25 mouse cellular contexts compared by ENCODE assay signal in genomic region chr6:131712803-131713202, GRCm38 (mm10). TPM values are rescaled to one million over a fixed set of nuclear protein-coding genes. Genes with fewer than 3 reads are reported as not detected.
DNase-seq lines count a peak whose midpoint lies in the region; ATAC-seq and TF ChIP-seq lines count a peak whose summit lies in the region.
"Had no signal": no experiment of that assay in that cellular context is flagged by ENCODE, and none has a peak within 500 bp of the region (broad histone marks: within the 10 kb centered on the region; RNA-seq: fewer than 3 reads in every experiment).

No protein-coding gene starts in this region.

- no peaks in the 10 kb centered on the region for H3K9me3 ChIP-seq in kidney, postnatal 0 days (replicated peaks; ENCODE audit: low read length)

- peak; percentile 36; the same call in 1 of the 2 replicates for TF ChIP-seq CTCF in kidney, postnatal 0 days (IDR thresholded peaks at IDR 0.05; ENCODE audit: low read depth)

- no peak for DNase-seq in kidney, postnatal 0 days (ENCODE audit: low spot score)
- DNase-seq in kidney, adult 18-20 months: no peak
- DNase-seq in ES-CJ7 (ENCODE audit: low read depth, low spot score) (peak; percentile 59), NIH3T3 (ENCODE audit: low read depth) (peak; percentile 63)
- peak; percentile 0 for DNase-seq in large intestine, adult 2 months (ENCODE audit: low read depth, low spot score)
- DNase-seq in cerebellum, postnatal 36 days: no peak
- no peak for DNase-seq in gastrocnemius, postnatal 25 days
- DNase-seq: cerebellum, postnatal 10 days; gastrocnemius, postnatal 10 days; layer of hippocampus, adult 9-11 months; lung, postnatal 10 days; right cerebral cortex, adult 18-20 months; spleen, adult 18-20 months had no signal

- H3K27me3 ChIP-seq in kidney, postnatal 0 days (ENCODE audit: insufficient read depth, low read length): no peaks in the 10 kb centered on the region
- H3K27me3 ChIP-seq: heart, embryonic 13.5 days; liver, embryonic 12.5 days; midbrain, embryonic 15.5 days; neural tube, embryonic 12.5 days had no signal

- 48% methylated on average over 7 of the region's 7 CpGs for WGBS in kidney, postnatal 0 days
- 38% methylated on average over 7 of the region's 7 CpGs for WGBS in large intestine, adult 2 months

- no peak overlapping the region for H3K9ac ChIP-seq in kidney, postnatal 0 days (ENCODE audit: low read depth, low read length)
- H3K9ac ChIP-seq: heart, embryonic 13.5 days; liver, embryonic 12.5 days; midbrain, embryonic 15.5 days; neural tube, embryonic 12.5 days had no signal

- ATAC-seq in kidney, postnatal 0 days (replicated peaks; ENCODE audit: low FRiP score, low read depth): no peak
- no peak for ATAC-seq in cerebellum, adult (ENCODE audit: insufficient number of reproducible peaks, low FRiP score, low TSS enrichment)
- ATAC-seq: forebrain, embryonic 16.5 days; liver, embryonic 12.5 days; midbrain, embryonic 15.5 days had no signal

- H3K4me2 ChIP-seq in kidney, postnatal 0 days (ENCODE audit: low read length): no peak overlapping the region
- H3K4me2 ChIP-seq: heart, embryonic 13.5 days; liver, embryonic 12.5 days; midbrain, embryonic 15.5 days; neural tube, embryonic 12.5 days had no signal

- no peaks in the 10 kb centered on the region for H3K4me1 ChIP-seq in kidney, postnatal 0 days (replicated peaks; ENCODE audit: insufficient read depth, low read length)
- H3K4me1 ChIP-seq: heart, embryonic 13.5 days; liver, embryonic 12.5 days; midbrain, embryonic 15.5 days; neural tube, embryonic 12.5 days had no signal

- no peak overlapping the region for H3K27ac ChIP-seq in kidney, postnatal 0 days
- H3K27ac ChIP-seq: heart, embryonic 13.5 days; liver, embryonic 12.5 days; midbrain, embryonic 15.5 days; neural tube, embryonic 12.5 days had no signal

- H3K36me3 ChIP-seq in kidney, postnatal 0 days (ENCODE audit: insufficient read depth, low read length): no peaks in the 10 kb centered on the region
- H3K36me3 ChIP-seq: heart, embryonic 13.5 days; liver, embryonic 12.5 days; midbrain, embryonic 15.5 days; neural tube, embryonic 12.5 days had no signal

- H3K4me3 ChIP-seq in kidney, postnatal 0 days (replicated peaks; ENCODE audit: low read depth, low read length): no peak overlapping the region
- H3K4me3 ChIP-seq: heart, embryonic 13.5 days; liver, embryonic 12.5 days; midbrain, embryonic 15.5 days; neural tube, embryonic 12.5 days had no signal

RNA-seq across cellular contexts. Expression of gene Tas2r114, which starts 22.9 kb away (rescaled TPM):
- polyA plus RNA-seq in kidney, postnatal 0 days (2015; fragmentation: Nextera tagmentation; extraction: Ambion mirVana): not detected in 2 replicates
- not detected in 2 replicates for polyA plus RNA-seq in large intestine, adult 2 months (2012; rRNA removed)
- total RNA-seq in gastrocnemius, postnatal 25 days (2021): not detected
- total RNA-seq: adrenal gland, adult 18-20 months; gastrocnemius, postnatal 10 days; hematopoietic stem cell, adult 5-6 weeks; left cerebral cortex, postnatal 25 days had no signal
- polyA plus RNA-seq: forebrain, embryonic 16.5 days; heart, embryonic 13.5 days; kidney, embryonic 14.5 days; liver, embryonic 12.5 days; midbrain, embryonic 15.5 days; neural tube, embryonic 12.5 days; stomach, embryonic 16.5 days; urinary bladder, adult 2 months had no signal

RNA-seq across cellular contexts. Expression of gene Tas2r105, which starts 25.5 kb away (rescaled TPM):
- polyA plus RNA-seq in kidney, postnatal 0 days (2015; fragmentation: Nextera tagmentation; extraction: Ambion mirVana): not detected in 2 replicates
- not detected in 2 replicates for polyA plus RNA-seq in large intestine, adult 2 months (2012; rRNA removed)
- total RNA-seq in gastrocnemius, postnatal 25 days (2021): not detected
- total RNA-seq: adrenal gland, adult 18-20 months; gastrocnemius, postnatal 10 days; hematopoietic stem cell, adult 5-6 weeks; left cerebral cortex, postnatal 25 days had no signal
- polyA plus RNA-seq: forebrain, embryonic 16.5 days; heart, embryonic 13.5 days; kidney, embryonic 14.5 days; liver, embryonic 12.5 days; midbrain, embryonic 15.5 days; neural tube, embryonic 12.5 days; stomach, embryonic 16.5 days; urinary bladder, adult 2 months had no signal

RNA-seq across cellular contexts. Expression of gene Tas2r104, which starts 27.3 kb away (rescaled TPM):
- polyA plus RNA-seq in kidney, postnatal 0 days (2015; fragmentation: Nextera tagmentation; extraction: Ambion mirVana): not detected in 2 replicates
- polyA plus RNA-seq in large intestine, adult 2 months (2012; rRNA removed): not detected in 2 replicates
- not detected for total RNA-seq in gastrocnemius, postnatal 25 days (2021)
- total RNA-seq: adrenal gland, adult 18-20 months; gastrocnemius, postnatal 10 days; hematopoietic stem cell, adult 5-6 weeks; left cerebral cortex, postnatal 25 days had no signal
- polyA plus RNA-seq: forebrain, embryonic 16.5 days; heart, embryonic 13.5 days; kidney, embryonic 14.5 days; liver, embryonic 12.5 days; midbrain, embryonic 15.5 days; neural tube, embryonic 12.5 days; stomach, embryonic 16.5 days; urinary bladder, adult 2 months had no signal

RNA-seq across cellular contexts. Expression of gene Tas2r106, which starts 34.1 kb away (rescaled TPM):
- not detected in 2 replicates for polyA plus RNA-seq in kidney, postnatal 0 days (2015; fragmentation: Nextera tagmentation; extraction: Ambion mirVana)
- polyA plus RNA-seq in large intestine, adult 2 months (2012; rRNA removed): not detected in 2 replicates
- not detected for total RNA-seq in gastrocnemius, postnatal 25 days (2021)
- total RNA-seq: adrenal gland, adult 18-20 months; gastrocnemius, postnatal 10 days; hematopoietic stem cell, adult 5-6 weeks; left cerebral cortex, postnatal 25 days had no signal
- polyA plus RNA-seq: forebrain, embryonic 16.5 days; heart, embryonic 13.5 days; kidney, embryonic 14.5 days; liver, embryonic 12.5 days; midbrain, embryonic 15.5 days; neural tube, embryonic 12.5 days; stomach, embryonic 16.5 days; urinary bladder, adult 2 months had no signal

RNA-seq across cellular contexts. Expression of gene Tas2r107, which starts 52.9 kb away (rescaled TPM):
- polyA plus RNA-seq in kidney, postnatal 0 days (2015; fragmentation: Nextera tagmentation; extraction: Ambion mirVana): not detected in 2 replicates
- polyA plus RNA-seq in large intestine, adult 2 months (2012; rRNA removed): not detected in 2 replicates
- not detected for total RNA-seq in gastrocnemius, postnatal 25 days (2021)
- total RNA-seq: adrenal gland, adult 18-20 months; gastrocnemius, postnatal 10 days; hematopoietic stem cell, adult 5-6 weeks; left cerebral cortex, postnatal 25 days had no signal
- polyA plus RNA-seq: forebrain, embryonic 16.5 days; heart, embryonic 13.5 days; kidney, embryonic 14.5 days; liver, embryonic 12.5 days; midbrain, embryonic 15.5 days; neural tube, embryonic 12.5 days; stomach, embryonic 16.5 days; urinary bladder, adult 2 months had no signal

Comparison
In these comparisons a context has a peak if more than half of its experiments do, and no peak if none do; other contexts are left out.
1. DNase-seq: peak in ES-CJ7 (single experiment), NIH3T3 (single experiment) and large intestine, adult 2 months (single experiment); none in kidney, postnatal 0 days (single experiment), kidney, adult 18-20 months (single experiment), cerebellum, postnatal 36 days (0 of 2) and gastrocnemius, postnatal 25 days (single experiment).